In genomic region chr1:42774971-42775892, GRCm38 (mm10) we compare ENCODE assay signal across 20 mouse cellular contexts.
DNase-seq lines count a peak whose midpoint lies in the region; ATAC-seq and TF ChIP-seq lines count a peak whose summit lies in the region.
"Had no signal": no experiment of that assay in that cellular context is flagged by ENCODE, and none has a peak within 500 bp of the region (broad histone marks: within the 10 kb centered on the region; RNA-seq: fewer than 3 reads in every experiment).

No protein-coding gene starts in this region.

- peaks cover 30% of the 10 kb centered on the region for H3K4me1 ChIP-seq in limb, embryonic 13.5 days
- peaks cover 19% of the 10 kb centered on the region for H3K4me1 ChIP-seq in limb, embryonic 10.5 days
- H3K4me1 ChIP-seq in lung, adult 2 months (ENCODE audit: control insufficient read depth, insufficient read depth, low read length) = no peaks in the 10 kb centered on the region
- H3K4me1 ChIP-seq: lung, embryonic 15.5 days had no signal

- DNase-seq in cerebellum, postnatal 10 days = peak; percentile 21 to 24
- DNase-seq in cerebellum, postnatal 4 days (ENCODE audit: low spot score in 2 of 2) = no peak
- DNase-seq in limb, embryonic 10.5 days (ENCODE audit: low spot score) = no peak
- peak; percentile 65 to 83 for DNase-seq in kidney, adult 8-10 months
- DNase-seq in kidney, postnatal 25 days = peak; percentile 76 to 82
- DNase-seq in left cerebral cortex, adult 11 months (ENCODE audit: low spot score) = no peak
- no peak for DNase-seq in lung, adult 2 months
- DNase-seq: cerebellum, adult 11 months; cerebellum, postnatal 25 days; heart, adult 2 months; midbrain, embryonic 14.5 days; right cerebral cortex, adult 18-20 months; thymus, adult 18-20 months had no signal

- no peak for TF ChIP-seq POLR2A in lung, adult 2 months (IDR thresholded peaks at IDR 0.05; ENCODE audit: borderline replicate concordance, extremely low read depth, low read depth, low read length)

- no peak overlapping the region for H3K4me2 ChIP-seq in limb, embryonic 13.5 days (replicated peaks)
- H3K4me2 ChIP-seq: liver, embryonic 11.5 days; lung, embryonic 15.5 days had no signal

- H3K36me3 ChIP-seq in limb, embryonic 13.5 days = no peaks in the 10 kb centered on the region
- no peaks in the 10 kb centered on the region for H3K36me3 ChIP-seq in limb, embryonic 10.5 days
- H3K36me3 ChIP-seq: G1E; lung, embryonic 15.5 days had no signal

- H3K9me3 ChIP-seq in limb, embryonic 13.5 days = no peaks in the 10 kb centered on the region
- H3K9me3 ChIP-seq in limb, embryonic 10.5 days (replicated peaks) = no peaks in the 10 kb centered on the region
- H3K9me3 ChIP-seq: G1E; lung, embryonic 15.5 days had no signal

- H3K9ac ChIP-seq in limb, embryonic 13.5 days = no peak overlapping the region
- H3K9ac ChIP-seq: lung, embryonic 15.5 days had no signal

- no peak for TF ChIP-seq CTCF in lung, adult 2 months (IDR thresholded peaks at IDR 0.05; ENCODE audit: insufficient read depth, low read length)

- no peak overlapping the region for H3K27ac ChIP-seq in limb, embryonic 13.5 days
- H3K27ac ChIP-seq in limb, embryonic 10.5 days = no peak overlapping the region
- H3K27ac ChIP-seq: heart, adult 2 months; layer of hippocampus, adult 2 months; lung, embryonic 15.5 days had no signal

- no peak overlapping the region for H3K4me3 ChIP-seq in limb, embryonic 13.5 days
- H3K4me3 ChIP-seq in limb, embryonic 10.5 days = no peak overlapping the region
- no peak overlapping the region for H3K4me3 ChIP-seq in lung, adult 2 months (replicated peaks; ENCODE audit: extremely low read depth, low read depth, low read length)
- H3K4me3 ChIP-seq: heart, adult 2 months; layer of hippocampus, adult 2 months; lung, embryonic 15.5 days had no signal

- peak; percentile 29; the same call in 1 of the 2 replicates for ATAC-seq in limb, embryonic 13.5 days (ENCODE audit: low FRiP score, low read depth)
- ATAC-seq: CD4-positive, CD25-positive, alpha-beta regulatory T cell, adult 4 months; inflammation-experienced regulatory T-cells, adult 6 months had no signal

- peaks cover 14% of the 10 kb centered on the region; the same call in 1 of the 2 replicates for H3K27me3 ChIP-seq in limb, embryonic 13.5 days
- 0 out of 2 replicates have a peak, but pooled peaks cover 7% of the 10 kb centered on the region for H3K27me3 ChIP-seq in limb, embryonic 10.5 days (ENCODE audit: low read depth, poor library complexity, severe bottlenecking)
- H3K27me3 ChIP-seq: lung, embryonic 15.5 days had no signal

- 67% methylated on average over 7 of the region's 7 CpGs for WGBS in limb, embryonic 13.5 days
- WGBS in limb, embryonic 10.5 days = 88% methylated on average over 7 of the region's 7 CpGs
- 76% methylated on average over 7 of the region's 7 CpGs for WGBS in lung, adult 2 months

Comparison
In these comparisons a context has a peak if more than half of its experiments do, and no peak if none do; other contexts are left out.
1. DNase-seq: peak in cerebellum, postnatal 10 days (2 of 2), kidney, adult 8-10 months (2 of 2) and kidney, postnatal 25 days (2 of 2); none in cerebellum, postnatal 4 days (0 of 2), limb, embryonic 10.5 days (single experiment), left cerebral cortex, adult 11 months (single experiment) and lung, adult 2 months (single experiment).